Mouse (Mus musculus) MEL (cell line): ENCODE measurements around the gene Tmem86b.

Experiments
- CTCF ChIP-seq, 3 experiments: IDR thresholded peaks in 2 of 3; conservative IDR thresholded peaks in 1 of 3; 2 replicates each; pipeline ENCODE4 v1.5.1; 2011 to 2012; ENCODE audit warnings: low read length in 3 of 3, low read depth in 2 of 3, mild to moderate bottlenecking in 2 of 3, improper control_type of control experiment in 1 of 3, inconsistent platforms in 1 of 3, mixed read lengths in 1 of 3, moderate library complexity in 1 of 3; ENCODE audit not compliant: control insufficient read depth in 1 of 3, insufficient read depth in 1 of 3, poor library complexity in 1 of 3, severe bottlenecking in 1 of 3
- EP300 ChIP-seq, 2 experiments: IDR thresholded peaks; 2 replicates each; pipeline ENCODE4 v1.6.1; 2011; ENCODE audit warnings: improper control_type of control experiment in 2 of 2, low read length in 2 of 2, low read depth in 1 of 2, mild to moderate bottlenecking in 1 of 2
- GABPA ChIP-seq: IDR thresholded peaks from 2 replicates; pipeline ENCODE4 v1.6.1; 2012; ENCODE audit warnings: low read depth, mild to moderate bottlenecking, inconsistent platforms, low read length, improper control_type of control experiment, moderate library complexity
- GATA1 ChIP-seq: IDR thresholded peaks from 2 replicates; pipeline ENCODE4 v1.6.1; 2011; ENCODE audit warnings: low read depth, low read length, improper control_type of control experiment
- KAT2A ChIP-seq: conservative IDR thresholded peaks from 2 replicates; pipeline ENCODE4 v1.6.1; 2012; ENCODE audit warnings: low read depth, low read length, improper control_type of control experiment, inconsistent platforms
- MAFK ChIP-seq: IDR thresholded peaks from 2 replicates; pipeline ENCODE4 v1.6.1; 2011; ENCODE audit warnings: low read depth, mild to moderate bottlenecking, low read length, improper control_type of control experiment, borderline replicate concordance
- MAX ChIP-seq: IDR thresholded peaks from 2 replicates; pipeline ENCODE4 v1.6.1; 2011; ENCODE audit warnings: low read length, improper control_type of control experiment
- MYB ChIP-seq: IDR thresholded peaks from 2 replicates; pipeline ENCODE4 v1.6.1; 2011; ENCODE audit warnings: mild to moderate bottlenecking, low read depth, low read length, improper control_type of control experiment
- POLR2A ChIP-seq, 2 experiments: IDR thresholded peaks; 2 replicates each; pipeline ENCODE4 v1.6.1; 2011 to 2012; ENCODE audit warnings: low read length in 2 of 2, mild to moderate bottlenecking in 2 of 2, control low read depth in 1 of 2, improper control_type of control experiment in 1 of 2, low read depth in 1 of 2, moderate library complexity in 1 of 2; ENCODE audit not compliant: control insufficient read depth in 1 of 2, insufficient read depth in 1 of 2, poor library complexity in 1 of 2
- POLR2AphosphoS2 ChIP-seq: IDR thresholded peaks from 2 replicates; pipeline ENCODE4 v1.6.1; 2011; ENCODE audit warnings: low read length, improper control_type of control experiment
- RAD21 ChIP-seq: IDR thresholded peaks from 2 replicates; pipeline ENCODE4 v1.6.1; 2011; ENCODE audit warnings: mild to moderate bottlenecking, low read depth, low read length, improper control_type of control experiment
- USF1 ChIP-seq: IDR thresholded peaks from 2 replicates; pipeline ENCODE4 v1.6.1; 2014; ENCODE audit warnings: low read depth, mild to moderate bottlenecking, inconsistent platforms, low read length, improper control_type of control experiment, moderate library complexity
- USF2 ChIP-seq, 2 experiments: IDR thresholded peaks; 2 replicates each; pipeline ENCODE4 v1.6.1; 2011 to 2012; ENCODE audit warnings: improper control_type of control experiment in 2 of 2, low read length in 2 of 2, borderline replicate concordance in 1 of 2, inconsistent platforms in 1 of 2, low read depth in 1 of 2, mild to moderate bottlenecking in 1 of 2; ENCODE audit not compliant: insufficient read depth in 1 of 2
- ZC3H11A ChIP-seq: IDR thresholded peaks from 2 replicates; pipeline ENCODE4 v1.6.1; 2012; ENCODE audit warnings: low read depth, mild to moderate bottlenecking, inconsistent platforms, low read length, improper control_type of control experiment

- TF ChIP-seq ZC3H11A (no peak), EP300 (IDR thresholded peaks at IDR 0.05; ENCODE audit: low read depth in 1 of 2, low read length in 2 of 2) (no peak), MYB (no peak), POLR2A (IDR thresholded peaks at IDR 0.05; ENCODE audit: control insufficient read depth in 1 of 2, insufficient read depth in 1 of 2, low read depth in 1 of 2, low read length in 2 of 2, poor library complexity in 1 of 2) (no peak), USF1 (no peak), CTCF (IDR thresholded peaks at IDR 0.05 in 2 of 3, conservative IDR thresholded peaks at IDR 0.05 in 1 of 3; ENCODE audit: control insufficient read depth in 1 of 3, insufficient read depth in 1 of 3, low read depth in 2 of 3, low read length in 3 of 3, poor library complexity in 1 of 3, severe bottlenecking in 1 of 3) (no peak), MAFK (no peak), GABPA (no peak), RAD21 (no peak), KAT2A (no peak), POLR2AphosphoS2 (no peak), GATA1 (no peak), MAX (no peak), USF2 (IDR thresholded peaks at IDR 0.05; ENCODE audit: borderline replicate concordance in 1 of 2, insufficient read depth in 1 of 2, low read depth in 1 of 2, low read length in 2 of 2) (no peak)
Measured at GRCm38 (mm10) chr7:4643225-4643624, 12.0 kb upstream of the Tmem86b start.
